Mouse (Mus musculus) MEL (cell line): ENCODE results near the gene Eef2. TPM values are rescaled to one million over a fixed set of nuclear protein-coding genes. Genes with fewer than 3 reads are reported as not detected.

Experiments used
- DNase-seq: peaks from one replicate; pipeline ENCODE4 v3.0.0; 2011; ENCODE audit warnings: low read depth, low spot score
- H3K27ac ChIP-seq: 2 replicates; pipeline ENCODE4 v1.5.1; 2012; ENCODE audit warnings: low read depth, mild to moderate bottlenecking, control low read depth, low read length, moderate library complexity; ENCODE audit not compliant: control insufficient read depth
- H3K27me3 ChIP-seq, 2 experiments: fragments of 150-350 bp in 1 of 2; sonication (generic) in 1 of 2; 2 replicates each; pipeline ENCODE4 v1.6.1; 2012; ENCODE audit warnings: low read length in 2 of 2, mild to moderate bottlenecking in 2 of 2, improper control_type of control experiment in 1 of 2, moderate library complexity in 1 of 2; ENCODE audit not compliant: insufficient read depth in 2 of 2, control insufficient read depth in 1 of 2
- H3K36me3 ChIP-seq, 2 experiments: 2 replicates each; pipeline ENCODE4 v1.6.1; 2012 to 2014; ENCODE audit warnings: low read length in 2 of 2, improper control_type of control experiment in 1 of 2, inconsistent platforms in 1 of 2, mild to moderate bottlenecking in 1 of 2; ENCODE audit not compliant: insufficient read depth in 2 of 2, control insufficient read depth in 1 of 2
- H3K4me1 ChIP-seq, 2 experiments: fragments of 150-350 bp in 1 of 2; sonication (generic) in 1 of 2; 2 replicates each; pipeline ENCODE4 v1.6.1; 2012; ENCODE audit warnings: low read length in 2 of 2, improper control_type of control experiment in 1 of 2, mild to moderate bottlenecking in 1 of 2; ENCODE audit not compliant: insufficient read depth in 2 of 2, control insufficient read depth in 1 of 2
- H3K4me3 ChIP-seq, 2 experiments: fragments of 150-350 bp in 1 of 2; sonication (generic) in 1 of 2; 2 replicates each; pipeline ENCODE4 v1.5.1; 2012; ENCODE audit warnings: low read depth in 2 of 2, low read length in 2 of 2, mild to moderate bottlenecking in 2 of 2, moderate library complexity in 2 of 2, control low read depth in 1 of 2, improper control_type of control experiment in 1 of 2; ENCODE audit not compliant: control insufficient read depth in 1 of 2, insufficient read depth in 1 of 2
- H3K79me2 ChIP-seq: 2 replicates; pipeline ENCODE4 v1.6.1; 2012; ENCODE audit warnings: mild to moderate bottlenecking, low read length, moderate library complexity; ENCODE audit not compliant: control insufficient read depth, poor library complexity, insufficient read depth
- H3K9ac ChIP-seq: 2 replicates; pipeline ENCODE4 v1.6.1; 2012; ENCODE audit warnings: low read depth, mild to moderate bottlenecking, control low read depth, low read length, moderate library complexity; ENCODE audit not compliant: control insufficient read depth, poor library complexity, severe bottlenecking
- H3K9me3 ChIP-seq: fragments of 150-350 bp; sonication (generic); replicated peaks from 2 replicates; pipeline ENCODE4 v1.6.1; 2012; ENCODE audit warnings: mild to moderate bottlenecking, low read length, improper control_type of control experiment, moderate library complexity; ENCODE audit not compliant: insufficient read depth
- BHLHE40 ChIP-seq: IDR thresholded peaks from 2 replicates; pipeline ENCODE4 v1.6.1; 2012; ENCODE audit warnings: low read depth, mild to moderate bottlenecking, inconsistent platforms, low read length, improper control_type of control experiment, borderline replicate concordance
- CHD1 ChIP-seq: IDR thresholded peaks from 2 replicates; pipeline ENCODE4 v1.6.1; 2012; ENCODE audit warnings: low read depth, mild to moderate bottlenecking, inconsistent platforms, low read length, improper control_type of control experiment
- CTCF ChIP-seq, 3 experiments: IDR thresholded peaks in 2 of 3; conservative IDR thresholded peaks in 1 of 3; 2 replicates each; pipeline ENCODE4 v1.5.1; 2011 to 2012; ENCODE audit warnings: low read length in 3 of 3, low read depth in 2 of 3, mild to moderate bottlenecking in 2 of 3, improper control_type of control experiment in 1 of 3, inconsistent platforms in 1 of 3, mixed read lengths in 1 of 3, moderate library complexity in 1 of 3; ENCODE audit not compliant: control insufficient read depth in 1 of 3, insufficient read depth in 1 of 3, poor library complexity in 1 of 3, severe bottlenecking in 1 of 3
- E2F4 ChIP-seq: IDR thresholded peaks from 2 replicates; pipeline ENCODE4 v1.6.1; 2011; ENCODE audit warnings: low read depth, low read length, improper control_type of control experiment, borderline replicate concordance
- ELF1 ChIP-seq: IDR thresholded peaks from 2 replicates; pipeline ENCODE4 v1.6.1; 2014; ENCODE audit warnings: low read depth, mild to moderate bottlenecking, inconsistent platforms, low read length, improper control_type of control experiment, moderate library complexity
- ETS1 ChIP-seq: IDR thresholded peaks from 2 replicates; pipeline ENCODE4 v1.6.1; 2012; ENCODE audit warnings: low read depth, mild to moderate bottlenecking, inconsistent platforms, low read length, improper control_type of control experiment, moderate library complexity
- GABPA ChIP-seq: IDR thresholded peaks from 2 replicates; pipeline ENCODE4 v1.6.1; 2012; ENCODE audit warnings: low read depth, mild to moderate bottlenecking, inconsistent platforms, low read length, improper control_type of control experiment, moderate library complexity
- HCFC1 ChIP-seq: IDR thresholded peaks from 2 replicates; pipeline ENCODE4 v1.6.1; 2012; ENCODE audit warnings: low read depth, mild to moderate bottlenecking, inconsistent platforms, low read length, improper control_type of control experiment, moderate library complexity
- JUND ChIP-seq: IDR thresholded peaks from 2 replicates; pipeline ENCODE4 v1.6.1; 2011; ENCODE audit warnings: low read depth, mild to moderate bottlenecking, improper control_type of control experiment, low read length
- KAT2A ChIP-seq: conservative IDR thresholded peaks from 2 replicates; pipeline ENCODE4 v1.6.1; 2012; ENCODE audit warnings: low read depth, low read length, improper control_type of control experiment, inconsistent platforms
- MAFK ChIP-seq: IDR thresholded peaks from 2 replicates; pipeline ENCODE4 v1.6.1; 2011; ENCODE audit warnings: low read depth, mild to moderate bottlenecking, low read length, improper control_type of control experiment, borderline replicate concordance
- MAX ChIP-seq: IDR thresholded peaks from 2 replicates; pipeline ENCODE4 v1.6.1; 2011; ENCODE audit warnings: low read length, improper control_type of control experiment
- MAZ ChIP-seq: IDR thresholded peaks from 2 replicates; pipeline ENCODE4 v1.6.1; 2012; ENCODE audit warnings: low read depth, mild to moderate bottlenecking, inconsistent platforms, low read length, improper control_type of control experiment
- MEF2A ChIP-seq: IDR thresholded peaks from 2 replicates; pipeline ENCODE4 v1.6.1; 2014; ENCODE audit warnings: low read depth, mild to moderate bottlenecking, inconsistent platforms, low read length, improper control_type of control experiment; ENCODE audit not compliant: poor library complexity, insufficient replicate concordance, severe bottlenecking; ENCODE audit errors: extremely low read depth
- MXI1 ChIP-seq: IDR thresholded peaks from 2 replicates; pipeline ENCODE4 v1.6.1; 2011; ENCODE audit warnings: mild to moderate bottlenecking, low read depth, low read length, improper control_type of control experiment
- MYC ChIP-seq: IDR thresholded peaks from 2 replicates; pipeline ENCODE4 v1.6.1; 2011; ENCODE audit warnings: low read depth, mild to moderate bottlenecking, low read length, improper control_type of control experiment, moderate library complexity
- NELFE ChIP-seq: IDR thresholded peaks from 2 replicates; pipeline ENCODE4 v1.6.1; 2011; ENCODE audit warnings: low read depth, low read length, improper control_type of control experiment
- NRF1 ChIP-seq: IDR thresholded peaks from 2 replicates; pipeline ENCODE4 v1.6.1; 2014; ENCODE audit warnings: low read depth, mild to moderate bottlenecking, inconsistent platforms, low read length, improper control_type of control experiment, moderate library complexity; ENCODE audit not compliant: poor library complexity, insufficient read depth, severe bottlenecking
- POLR2A ChIP-seq, 2 experiments: IDR thresholded peaks; 2 replicates each; pipeline ENCODE4 v1.6.1; 2011 to 2012; ENCODE audit warnings: low read length in 2 of 2, mild to moderate bottlenecking in 2 of 2, control low read depth in 1 of 2, improper control_type of control experiment in 1 of 2, low read depth in 1 of 2, moderate library complexity in 1 of 2; ENCODE audit not compliant: control insufficient read depth in 1 of 2, insufficient read depth in 1 of 2, poor library complexity in 1 of 2
- POLR2AphosphoS2 ChIP-seq: IDR thresholded peaks from 2 replicates; pipeline ENCODE4 v1.6.1; 2011; ENCODE audit warnings: low read length, improper control_type of control experiment
- POLR2AphosphoS5 ChIP-seq: IDR thresholded peaks from 2 replicates; pipeline ENCODE4 v1.6.1; 2012; ENCODE audit warnings: low read depth, borderline replicate concordance, mild to moderate bottlenecking, inconsistent platforms, low read length, moderate library complexity, mixed read lengths
- RAD21 ChIP-seq: IDR thresholded peaks from 2 replicates; pipeline ENCODE4 v1.6.1; 2011; ENCODE audit warnings: mild to moderate bottlenecking, low read depth, low read length, improper control_type of control experiment
- RCOR1 ChIP-seq: IDR thresholded peaks from 2 replicates; pipeline ENCODE4 v1.6.1; 2012; ENCODE audit warnings: low read depth, mild to moderate bottlenecking, inconsistent platforms, low read length, improper control_type of control experiment
- SIN3A ChIP-seq: IDR thresholded peaks from 2 replicates; pipeline ENCODE4 v1.6.1; 2012; ENCODE audit warnings: low read length, improper control_type of control experiment, inconsistent platforms
- SMC3 ChIP-seq: IDR thresholded peaks from 2 replicates; pipeline ENCODE4 v1.6.1; 2011; ENCODE audit warnings: low read depth, low read length, improper control_type of control experiment
- TAL1 ChIP-seq: IDR thresholded peaks from 2 replicates; pipeline ENCODE4 v1.6.1; 2012; ENCODE audit warnings: mild to moderate bottlenecking, inconsistent platforms, low read length, moderate library complexity, mixed read lengths
- TBP ChIP-seq: IDR thresholded peaks from 2 replicates; pipeline ENCODE4 v1.8.0; 2011; ENCODE audit warnings: low read depth, low read length, improper control_type of control experiment
- TCF12 ChIP-seq: IDR thresholded peaks from 2 replicates; pipeline ENCODE4 v1.6.1; 2014; ENCODE audit warnings: low read depth, mild to moderate bottlenecking, inconsistent platforms, low read length, improper control_type of control experiment, moderate library complexity
- UBTF ChIP-seq: IDR thresholded peaks from 2 replicates; pipeline ENCODE4 v1.6.1; 2012; ENCODE audit warnings: low read depth, mild to moderate bottlenecking, inconsistent platforms, low read length, improper control_type of control experiment, moderate library complexity, borderline replicate concordance; ENCODE audit not compliant: insufficient read depth
- USF1 ChIP-seq: IDR thresholded peaks from 2 replicates; pipeline ENCODE4 v1.6.1; 2014; ENCODE audit warnings: low read depth, mild to moderate bottlenecking, inconsistent platforms, low read length, improper control_type of control experiment, moderate library complexity
- USF2 ChIP-seq, 2 experiments: IDR thresholded peaks; 2 replicates each; pipeline ENCODE4 v1.6.1; 2011 to 2012; ENCODE audit warnings: improper control_type of control experiment in 2 of 2, low read length in 2 of 2, borderline replicate concordance in 1 of 2, inconsistent platforms in 1 of 2, low read depth in 1 of 2, mild to moderate bottlenecking in 1 of 2; ENCODE audit not compliant: insufficient read depth in 1 of 2
- ZC3H11A ChIP-seq: IDR thresholded peaks from 2 replicates; pipeline ENCODE4 v1.6.1; 2012; ENCODE audit warnings: low read depth, mild to moderate bottlenecking, inconsistent platforms, low read length, improper control_type of control experiment
- ZKSCAN1 ChIP-seq: IDR thresholded peaks from 2 replicates; pipeline ENCODE4 v1.6.1; 2012; ENCODE audit warnings: low read depth, mild to moderate bottlenecking, inconsistent platforms, low read length, improper control_type of control experiment, moderate library complexity
- ZMIZ1 ChIP-seq: IDR thresholded peaks from 2 replicates; pipeline ENCODE4 v1.6.1; 2012; ENCODE audit warnings: low read depth, mild to moderate bottlenecking, inconsistent platforms, low read length, improper control_type of control experiment, moderate library complexity
- ZNF384 ChIP-seq: IDR thresholded peaks from 2 replicates; pipeline ENCODE4 v1.6.1; 2012; ENCODE audit warnings: low read depth, mild to moderate bottlenecking, inconsistent platforms, low read length, improper control_type of control experiment
- polyA plus RNA-seq, 2 experiments: library from polyadenylated mRNA; stranded (reverse) in 1 of 2; unstranded in 1 of 2; fragments of >175 nt in 1 of 2; fragments of >200 nt in 1 of 2; gene quantifications; 2 replicates each; pipeline versions ENCODE4 v1.2.1 to v1.2.4; 2012; ENCODE audit warnings: low replicate concordance in 2 of 2, low read depth in 1 of 2; ENCODE audit not compliant: insufficient read length in 2 of 2, insufficient read depth in 1 of 2, missing spikeins in 1 of 2
- total RNA-seq: library from RNA; depleted of rRNA; stranded (reverse); fragments of 300-350 nt; gene quantifications from 2 replicates; pipeline ENCODE4 v1.2.3, GENCODE M21; 2012

Eef2 gene
- total and polyA plus RNA-seq, 3 experiments = 2,863 to 4,586 (median 3,442) TPM

DNA sequence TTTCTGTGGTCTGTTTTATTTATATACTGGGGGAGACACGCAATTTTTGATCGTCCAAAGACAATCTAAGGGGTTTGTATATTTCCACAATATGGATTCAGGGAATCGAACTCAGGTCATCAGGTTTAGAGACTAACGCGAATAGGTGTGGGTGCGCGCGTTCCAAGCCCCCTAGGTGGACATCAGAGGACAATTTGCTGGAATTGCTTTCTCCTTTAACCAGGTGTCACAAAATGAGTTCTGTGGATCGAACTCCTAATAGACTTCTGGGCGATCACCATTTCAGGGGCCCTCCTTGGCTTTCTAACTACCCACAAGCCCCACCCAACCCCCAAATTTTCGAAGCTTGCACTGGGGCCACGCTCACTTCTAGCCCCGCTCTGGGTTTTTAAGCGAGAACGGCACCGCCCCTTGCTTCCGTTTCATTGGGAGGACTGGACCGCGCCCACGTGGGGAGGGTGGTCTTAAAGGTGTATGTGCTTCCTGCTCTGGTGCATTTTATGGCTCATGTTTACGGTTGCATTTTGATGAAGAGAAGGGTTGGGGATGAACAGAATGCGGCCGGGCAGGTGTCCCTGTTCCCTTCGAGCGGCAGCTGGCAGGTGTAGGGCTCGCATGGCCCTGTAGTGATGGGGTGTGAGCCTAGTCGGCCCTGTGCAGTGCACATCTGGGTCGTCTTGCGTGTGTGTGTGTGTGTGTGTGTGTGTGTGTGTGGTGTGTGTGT, 7.7 kb upstream of the Eef2 start:
- no peaks in the 10 kb centered on the region for H3K27me3 ChIP-seq
- H3K27ac ChIP-seq = peak overlapping the region; percentile 95
- H3K79me2 ChIP-seq = peaks cover 25% of the 10 kb centered on the region
- no peaks in the 10 kb centered on the region for H3K9me3 ChIP-seq
- H3K9ac ChIP-seq = peak overlapping the region; percentile 89
- peak overlapping the region; percentile 78 to 87 for H3K4me3 ChIP-seq
- peak; percentile 97 for DNase-seq
- peaks cover 0 to 6% of the 10 kb centered on the region in 2 experiments; a peak in 2 of 4 replicates for H3K36me3 ChIP-seq
- peaks cover 0 to 11% of the 10 kb centered on the region in 2 experiments; a peak in 2 of 4 replicates for H3K4me1 ChIP-seq
- TF ChIP-seq NRF1 (0 out of 2 replicates have a peak, but pooled peaks have one; percentile 6), ZMIZ1 (peak; percentile 88), RCOR1 (no peak), POLR2AphosphoS2 (peak; percentile 30; the same call in 1 of the 2 replicates), NELFE (peak; percentile 66; the same call in 1 of the 2 replicates), POLR2AphosphoS5 (peak; percentile 20; the same call in 1 of the 2 replicates), RAD21 (no peak), ELF1 (peak; percentile 79), USF2 (IDR thresholded peaks at IDR 0.05; ENCODE audit: borderline replicate concordance in 1 of 2, insufficient read depth in 1 of 2, low read depth in 1 of 2, low read length in 2 of 2) (no peak), MAZ (peak; percentile 56; the same call in 1 of the 2 replicates), BHLHE40 (no peak), SIN3A (peak; percentile 91), TAL1 (no peak), JUND (no peak), ETS1 (peak; percentile 32; the same call in 1 of the 2 replicates), ZKSCAN1 (no peak), ZC3H11A (no peak), MXI1 (peak; percentile 93), ZNF384 (no peak), USF1 (peak; percentile 85), POLR2A (IDR thresholded peaks at IDR 0.05; ENCODE audit: control insufficient read depth in 1 of 2, insufficient read depth in 1 of 2, low read depth in 1 of 2, low read length in 2 of 2, poor library complexity in 1 of 2) (peak; percentile 55 to 83), MAX (peak; percentile 83), GABPA (no peak), HCFC1 (peak; percentile 75), KAT2A (no peak), CTCF (IDR thresholded peaks at IDR 0.05 in 2 of 3, conservative IDR thresholded peaks at IDR 0.05 in 1 of 3; ENCODE audit: control insufficient read depth in 1 of 3, insufficient read depth in 1 of 3, low read depth in 2 of 3, low read length in 3 of 3, poor library complexity in 1 of 3, severe bottlenecking in 1 of 3) (no peak), MEF2A (no peak), MAFK (no peak), UBTF (no peak), E2F4 (no peak), SMC3 (no peak), MYC (0 out of 2 replicates have a peak, but pooled peaks have one; percentile 62), TCF12 (peak; percentile 42; the same call in 1 of the 2 replicates), CHD1 (no peak), TBP (peak; percentile 88)
